Mouse (Mus musculus): Measurements from ENCODE around the gene Zfand6. TPM values are rescaled to one million over a fixed set of nuclear protein-coding genes. Genes with fewer than 3 reads are reported as not detected.

Zfand6 gene
- polyA plus RNA-seq (2012; fragmentation: generic; extraction: Trizol) = 20.0 TPM
- long read RNA-seq, experiment 1, transcript Zfand6-202 (7 exons, 1,538 nt) = minor isoform, 17 of 70 reads
- long read RNA-seq, experiment 1, transcript Zfand6-208 (7 exons, 2,955 nt) = major isoform, 26 of 70 reads
- long read RNA-seq, experiment 1, partial matches to known transcripts = 4 of 70 reads
- long read RNA-seq, experiment 1, other reads (novel, unspliced or antisense) = 18 of 70 reads
- long read RNA-seq, experiment 2, transcript Zfand6-208 (7 exons, 2,955 nt) = major isoform, 76 of 142 reads
- long read RNA-seq, experiment 2, transcript Zfand6-201 (8 exons, 1,658 nt) = minor isoform, 11 of 142 reads
- long read RNA-seq, experiment 2, transcript Zfand6-202 (7 exons, 1,538 nt) = minor isoform, 28 of 142 reads
- long read RNA-seq, experiment 2, partial matches to known transcripts = 0 of 142 reads
- long read RNA-seq, experiment 2, other reads (novel, unspliced or antisense) = 23 of 142 reads

DNA sequence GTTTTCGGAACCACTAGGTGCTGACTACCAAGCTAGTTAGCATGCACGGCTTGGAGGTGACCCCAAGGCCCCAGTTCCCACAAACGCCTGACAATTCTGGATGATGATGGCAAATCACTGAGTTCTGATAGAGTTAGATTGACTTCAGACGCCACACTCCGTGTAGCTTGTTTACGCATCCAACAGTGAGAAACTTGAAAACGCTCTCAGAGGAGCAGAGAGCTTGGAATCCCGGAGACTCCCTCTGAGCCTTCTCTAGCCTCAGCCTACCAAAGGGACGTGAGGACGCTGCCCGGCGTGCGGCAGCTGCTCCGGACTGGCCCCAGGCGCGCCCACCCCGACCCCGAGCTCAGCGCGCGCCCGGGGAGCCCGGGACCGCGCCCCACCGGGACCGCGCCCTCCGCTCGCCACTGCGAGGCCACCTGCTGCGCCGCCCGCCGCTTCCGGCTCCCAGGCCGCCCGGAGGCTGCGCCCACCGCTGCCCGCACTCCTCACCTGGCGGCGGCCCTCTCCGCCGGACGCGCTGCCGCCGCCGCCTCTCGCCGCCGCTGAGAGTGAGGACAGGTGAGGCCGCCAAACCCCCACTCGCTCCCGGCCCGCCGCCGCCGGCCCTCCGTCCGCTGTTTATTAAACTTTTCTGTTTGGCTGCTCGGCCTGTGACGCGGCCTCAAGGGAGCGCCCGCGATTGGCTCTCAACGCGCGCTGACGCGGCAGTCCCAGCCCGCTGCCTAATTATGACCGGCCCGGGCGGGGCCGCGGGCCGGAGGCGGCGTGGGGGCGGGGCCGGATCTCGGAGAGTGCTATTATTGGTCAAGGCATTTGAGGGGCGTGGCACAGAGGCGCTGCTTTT is at the start of gene Zfand6:
TSS of gene Zfand6 (minus strand) at position 709 of the 850 bp plus-strand sequence.
- peak within 1 kb of the TSS; percentile 75 for H3ac ChIP-seq (ENCODE audit: control insufficient read depth, insufficient read length, low read depth)
- H3K4me3 ChIP-seq (ENCODE audit: insufficient read depth, poor library complexity, severe bottlenecking) = peak within 1 kb of the TSS; percentile 51
- peaks cover 15% of the 10 kb centered on the region for H3K79me2 ChIP-seq (ENCODE audit: control insufficient read depth, insufficient read depth)
- no peaks in the 10 kb centered on the region for H3K27me3 ChIP-seq (ENCODE audit: control insufficient read depth, insufficient read depth, insufficient read length)
- peaks cover 4% of the 10 kb centered on the region for H3K79me3 ChIP-seq (ENCODE audit: low read depth)
- TF ChIP-seq CEBPB (IDR thresholded peaks at IDR 0.05; ENCODE audit: low read depth) (no peak), MYOD1 (IDR thresholded peaks at IDR 0.05; ENCODE audit: control insufficient read depth, insufficient read length, low read depth) (no peak), USF1 (IDR thresholded peaks at IDR 0.05; ENCODE audit: low read depth) (no peak), CTCF (IDR thresholded peaks at IDR 0.05; ENCODE audit: control insufficient read depth, insufficient read depth, insufficient read length) (no peak), MAX (IDR thresholded peaks at IDR 0.05) (no peak), FOSL1 (IDR thresholded peaks at IDR 0.05; ENCODE audit: insufficient read depth, low read length, poor library complexity, severe bottlenecking) (no peak), MYOG (IDR thresholded peaks at IDR 0.05; ENCODE audit: control insufficient read depth, extremely low read depth, insufficient read length) (no peak)
- H3K36me3 ChIP-seq (ENCODE audit: control insufficient read depth, insufficient read depth) = no peaks in the 10 kb centered on the region

- Histone ChIP-seq H3K36me3 (ENCODE audit: control insufficient read depth, insufficient read depth) (no peaks in the 10 kb centered on the region), H3ac (ENCODE audit: control insufficient read depth, insufficient read length, low read depth) (no peak overlapping the region), H3K79me3 (ENCODE audit: low read depth) (no peaks in the 10 kb centered on the region), H3K79me2 (ENCODE audit: control insufficient read depth, insufficient read depth) (no peaks in the 10 kb centered on the region), H3K27me3 (ENCODE audit: control insufficient read depth, insufficient read depth, insufficient read length) (no peaks in the 10 kb centered on the region), H3K4me3 (ENCODE audit: insufficient read depth, poor library complexity, severe bottlenecking) (no peak overlapping the region)
- TF ChIP-seq MYOD1 (IDR thresholded peaks at IDR 0.05; ENCODE audit: control insufficient read depth, insufficient read length, low read depth) = no peak
- no peak for TF ChIP-seq CEBPB (IDR thresholded peaks at IDR 0.05; ENCODE audit: low read depth)
- TF ChIP-seq CTCF (IDR thresholded peaks at IDR 0.05; ENCODE audit: control insufficient read depth, insufficient read depth, insufficient read length) = no peak
- TF ChIP-seq MYOG (IDR thresholded peaks at IDR 0.05; ENCODE audit: control insufficient read depth, extremely low read depth, insufficient read length) = no peak
- no peak for TF ChIP-seq MAX (IDR thresholded peaks at IDR 0.05)
- TF ChIP-seq FOSL1 (IDR thresholded peaks at IDR 0.05; ENCODE audit: insufficient read depth, low read length, poor library complexity, severe bottlenecking) = no peak
- TF ChIP-seq USF1 (IDR thresholded peaks at IDR 0.05; ENCODE audit: low read depth) = no peak
Observed at GRCm38 (mm10) chr7:84736803-84737202, 47.0 kb upstream of the Zfand6 start.

DNA sequence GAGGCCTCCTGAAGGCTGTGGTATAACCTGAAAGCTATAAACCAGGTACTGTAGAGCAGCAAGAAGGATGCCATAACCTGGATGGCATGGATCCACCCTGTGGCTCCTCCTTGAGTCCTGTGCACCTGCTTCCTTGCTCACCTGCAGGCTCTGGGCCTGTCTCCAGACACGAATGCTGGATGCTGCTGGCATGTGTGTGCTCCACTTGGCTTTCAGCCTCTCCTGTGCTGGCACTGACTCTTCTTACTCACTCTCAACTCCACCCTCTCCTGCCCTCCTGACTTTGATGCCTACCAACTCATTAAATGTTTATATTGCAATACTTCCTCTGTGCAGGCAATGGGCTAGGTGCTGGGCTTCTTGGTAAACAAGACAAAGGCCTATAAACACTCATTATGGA is 43.3 kb upstream of the Zfand6 start:
- H3K4me3 ChIP-seq (ENCODE audit: insufficient read depth, poor library complexity, severe bottlenecking) = no peak overlapping the region
- no peak overlapping the region for H3ac ChIP-seq (ENCODE audit: control insufficient read depth, insufficient read length, low read depth)
- H3K79me3 ChIP-seq (ENCODE audit: low read depth) = no peaks in the 10 kb centered on the region
- H3K79me2 ChIP-seq (ENCODE audit: control insufficient read depth, insufficient read depth) = no peaks in the 10 kb centered on the region
- H3K27me3 ChIP-seq (ENCODE audit: control insufficient read depth, insufficient read depth, insufficient read length) = no peaks in the 10 kb centered on the region
- TF ChIP-seq MYOG (IDR thresholded peaks at IDR 0.05; ENCODE audit: control insufficient read depth, extremely low read depth, insufficient read length) (no peak), MYOD1 (IDR thresholded peaks at IDR 0.05; ENCODE audit: control insufficient read depth, insufficient read length, low read depth) (no peak), FOSL1 (IDR thresholded peaks at IDR 0.05; ENCODE audit: insufficient read depth, low read length, poor library complexity, severe bottlenecking) (no peak), CEBPB (IDR thresholded peaks at IDR 0.05; ENCODE audit: low read depth) (no peak)
- no peaks in the 10 kb centered on the region for H3K36me3 ChIP-seq (ENCODE audit: control insufficient read depth, insufficient read depth)

DNA sequence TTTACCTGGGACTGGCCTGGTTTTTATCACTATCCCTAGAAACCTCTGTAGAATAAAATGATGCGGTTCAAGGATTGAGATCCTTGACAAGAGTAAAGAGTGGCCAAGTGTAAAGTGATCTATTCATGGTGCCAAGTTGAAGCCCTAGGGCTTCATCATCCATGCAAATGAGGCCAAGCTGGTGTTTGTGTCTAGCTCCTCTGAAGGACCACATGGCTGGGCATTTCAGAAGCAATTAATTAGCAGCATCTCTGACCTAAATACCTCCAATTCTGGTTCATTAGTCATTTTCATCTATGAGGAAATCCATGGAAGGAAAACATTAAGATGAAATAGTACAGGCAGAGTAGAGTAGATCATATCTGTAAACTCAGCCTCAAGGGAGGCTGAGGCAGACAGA is 42.3 kb upstream of the Zfand6 start:
- no peaks in the 10 kb centered on the region for H3K79me3 ChIP-seq (ENCODE audit: low read depth)
- no peak for TF ChIP-seq CTCF (IDR thresholded peaks at IDR 0.05; ENCODE audit: control insufficient read depth, insufficient read depth, insufficient read length)
- no peak for TF ChIP-seq FOSL1 (IDR thresholded peaks at IDR 0.05; ENCODE audit: insufficient read depth, low read length, poor library complexity, severe bottlenecking)
- TF ChIP-seq CEBPB (IDR thresholded peaks at IDR 0.05; ENCODE audit: low read depth) = no peak
- no peak for TF ChIP-seq MYOG (IDR thresholded peaks at IDR 0.05; ENCODE audit: control insufficient read depth, extremely low read depth, insufficient read length)
- no peak for TF ChIP-seq MYOD1 (IDR thresholded peaks at IDR 0.05; ENCODE audit: control insufficient read depth, insufficient read length, low read depth)
- TF ChIP-seq MAX (IDR thresholded peaks at IDR 0.05) = no peak
- no peak for TF ChIP-seq USF1 (IDR thresholded peaks at IDR 0.05; ENCODE audit: low read depth)
- H3K27me3 ChIP-seq (ENCODE audit: control insufficient read depth, insufficient read depth, insufficient read length) = no peaks in the 10 kb centered on the region
- no peak overlapping the region for H3K4me3 ChIP-seq (ENCODE audit: insufficient read depth, poor library complexity, severe bottlenecking)
- H3K79me2 ChIP-seq (ENCODE audit: control insufficient read depth, insufficient read depth) = no peaks in the 10 kb centered on the region
- no peak overlapping the region for H3ac ChIP-seq (ENCODE audit: control insufficient read depth, insufficient read length, low read depth)
- H3K36me3 ChIP-seq (ENCODE audit: control insufficient read depth, insufficient read depth) = no peaks in the 10 kb centered on the region

DNA sequence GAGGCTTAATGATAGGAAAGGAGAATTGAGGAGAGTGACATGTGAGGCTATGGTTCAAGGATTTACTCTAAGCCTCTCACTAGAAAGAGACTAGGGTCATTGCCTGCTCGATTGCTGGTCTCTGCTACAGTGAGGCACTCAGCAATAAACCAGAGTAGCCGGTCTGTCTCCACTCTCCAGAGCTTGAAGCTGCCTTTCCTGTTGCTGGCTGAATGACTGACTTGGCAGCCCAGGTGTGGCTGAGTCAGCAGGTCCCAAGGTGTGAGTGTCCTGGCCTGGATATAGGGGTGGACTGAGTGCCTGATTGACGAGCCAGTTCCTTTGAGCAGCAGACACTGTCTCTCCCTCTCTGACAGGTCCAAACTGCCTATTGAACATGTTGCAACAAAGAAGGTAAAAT is 41.3 kb upstream of the Zfand6 start:
- H3K79me3 ChIP-seq (ENCODE audit: low read depth) = no peaks in the 10 kb centered on the region
- H3K36me3 ChIP-seq (ENCODE audit: control insufficient read depth, insufficient read depth) = no peaks in the 10 kb centered on the region
- H3K27me3 ChIP-seq (ENCODE audit: control insufficient read depth, insufficient read depth, insufficient read length) = no peaks in the 10 kb centered on the region
- H3K79me2 ChIP-seq (ENCODE audit: control insufficient read depth, insufficient read depth) = no peaks in the 10 kb centered on the region
- H3K4me3 ChIP-seq (ENCODE audit: insufficient read depth, poor library complexity, severe bottlenecking) = no peak overlapping the region
- no peak for TF ChIP-seq USF1 (IDR thresholded peaks at IDR 0.05; ENCODE audit: low read depth)
- no peak for TF ChIP-seq FOSL1 (IDR thresholded peaks at IDR 0.05; ENCODE audit: insufficient read depth, low read length, poor library complexity, severe bottlenecking)
- TF ChIP-seq MAX (IDR thresholded peaks at IDR 0.05) = no peak
- no peak for TF ChIP-seq CTCF (IDR thresholded peaks at IDR 0.05; ENCODE audit: control insufficient read depth, insufficient read depth, insufficient read length)
- TF ChIP-seq MYOG (IDR thresholded peaks at IDR 0.05; ENCODE audit: control insufficient read depth, extremely low read depth, insufficient read length) = no peak
- TF ChIP-seq MYOD1 (IDR thresholded peaks at IDR 0.05; ENCODE audit: control insufficient read depth, insufficient read length, low read depth) = no peak
- no peak for TF ChIP-seq CEBPB (IDR thresholded peaks at IDR 0.05; ENCODE audit: low read depth)
- H3ac ChIP-seq (ENCODE audit: control insufficient read depth, insufficient read length, low read depth) = no peak overlapping the region
